Mouse (Mus musculus) brain, embryonic 18.5 days (tissue): Measurements from ENCODE around the gene Acbd5.

Source experiments
- DNase-seq: peaks from one replicate; pipeline ENCODE4 v3.0.0-alpha.2; 2012; ENCODE audit warnings: low read depth, low spot score

Acbd5 gene

DNA sequence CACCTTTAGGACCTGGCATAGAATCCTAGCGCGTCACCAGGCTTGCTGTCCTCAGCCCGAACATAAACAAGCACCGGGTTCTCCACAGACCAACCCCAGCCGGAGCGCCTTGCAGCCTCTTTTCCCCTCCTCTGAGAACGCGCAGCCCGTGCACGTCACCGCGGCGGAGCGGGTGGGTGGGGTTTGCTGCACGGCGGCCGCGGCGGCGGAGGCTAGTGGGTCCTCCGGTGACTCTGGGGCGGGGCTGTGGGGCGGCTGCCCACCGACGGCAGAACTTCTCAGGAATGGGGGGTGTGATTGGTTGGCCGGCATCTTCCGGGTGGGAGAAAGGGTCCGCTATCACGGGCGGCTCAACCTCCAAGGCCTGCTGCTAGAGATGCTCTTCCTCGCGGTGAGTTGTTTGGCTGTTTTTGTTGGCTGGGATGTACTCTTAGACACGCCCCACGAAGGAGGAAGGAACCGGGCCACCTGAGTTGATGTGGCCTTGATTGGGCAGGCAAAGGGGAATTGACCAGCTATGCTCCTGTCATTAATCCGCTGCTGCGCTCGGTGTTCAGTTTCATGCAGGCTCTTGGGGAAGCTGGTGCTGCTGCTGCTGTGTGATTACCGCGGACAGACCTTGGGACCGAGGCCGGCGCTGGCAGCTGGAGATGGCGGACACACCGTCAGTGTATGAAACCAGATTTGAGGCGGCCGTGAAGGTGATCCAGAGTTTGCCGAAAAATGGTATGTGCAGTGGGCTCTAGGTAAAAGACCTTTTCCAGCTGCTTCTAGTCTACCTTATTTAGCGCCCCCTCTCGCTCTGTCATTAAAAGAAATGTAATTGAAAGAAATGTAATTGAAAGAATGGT lies 1.2 kb downstream of the Acbd5 start:
- DNase-seq: peak; percentile 82

- DNase-seq: no peak
Observed at GRCm38 (mm10) chr2:23070491-23070890, 2.5 kb downstream of the Acbd5 start.

- DNase-seq: no peak
Observed at GRCm38 (mm10) chr2:23071406-23071805, 3.4 kb downstream of the Acbd5 start.

GRCm38 (mm10) chr2:23075846-23076245 lies 7.9 kb downstream of the Acbd5 start:
- DNase-seq: no peak

GRCm38 (mm10) chr2:23076783-23077182 lies 8.8 kb downstream of the Acbd5 start:
- no peak for DNase-seq

DNA sequence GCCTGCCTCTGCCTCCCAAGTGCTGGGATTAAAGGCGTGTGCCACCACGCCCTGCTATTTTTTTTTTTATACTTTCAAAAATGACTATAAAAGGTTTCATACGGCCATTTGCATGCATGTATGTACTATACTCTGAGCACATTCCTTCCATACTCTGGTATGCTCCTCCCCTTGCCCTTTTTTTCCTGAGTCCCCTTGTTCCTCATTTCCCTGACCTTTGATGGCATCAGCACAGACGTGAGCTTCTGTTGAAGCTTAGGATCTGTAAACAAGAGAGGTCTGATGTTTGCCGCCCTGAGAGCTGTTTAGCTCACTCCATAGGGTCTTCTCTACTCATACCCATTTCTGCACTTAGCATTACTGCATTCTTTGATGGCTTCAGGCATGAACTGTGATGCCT lies 9.7 kb downstream of the Acbd5 start:
- DNase-seq: no peak

DNA sequence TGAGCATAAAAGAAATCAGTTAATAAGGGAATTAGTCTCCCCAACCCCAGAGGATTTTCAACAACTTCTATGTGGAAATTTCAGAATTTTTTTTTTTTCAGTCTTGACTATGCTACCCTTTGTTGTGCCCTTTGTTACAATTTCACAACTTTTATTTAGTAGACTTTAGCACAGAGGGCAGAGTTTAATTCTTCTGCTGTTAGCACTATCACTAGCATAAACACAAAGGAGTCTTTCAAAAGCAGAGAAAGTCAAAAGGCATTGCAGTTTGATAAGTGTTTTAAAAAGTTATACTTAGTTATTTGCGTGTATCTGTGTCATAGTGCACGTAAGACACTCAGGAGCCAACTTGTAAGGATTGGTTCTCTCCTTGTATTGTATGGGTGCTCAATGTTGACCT lies 10.6 kb downstream of the Acbd5 start:
- no peak for DNase-seq

DNA sequence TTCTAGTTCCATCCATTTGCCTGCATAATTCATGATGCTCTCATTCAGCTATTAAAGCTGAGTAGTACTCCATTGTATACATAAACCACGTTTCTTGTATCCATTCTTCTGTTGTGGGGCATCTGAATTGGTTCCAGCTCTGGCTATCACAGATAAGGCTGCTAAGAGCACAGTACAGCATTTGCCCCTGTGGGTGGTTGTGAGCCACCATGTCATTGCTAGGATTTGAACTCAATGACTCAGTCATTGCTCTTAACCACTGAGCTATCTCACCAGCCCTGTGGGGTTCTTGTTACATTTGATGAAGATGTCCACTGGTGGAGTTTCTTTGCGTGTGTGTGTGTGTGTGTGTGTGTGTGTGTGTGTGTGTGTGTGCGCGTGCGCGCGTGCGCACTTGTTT lies 16.6 kb downstream of the Acbd5 start:
- no peak for DNase-seq

DNA sequence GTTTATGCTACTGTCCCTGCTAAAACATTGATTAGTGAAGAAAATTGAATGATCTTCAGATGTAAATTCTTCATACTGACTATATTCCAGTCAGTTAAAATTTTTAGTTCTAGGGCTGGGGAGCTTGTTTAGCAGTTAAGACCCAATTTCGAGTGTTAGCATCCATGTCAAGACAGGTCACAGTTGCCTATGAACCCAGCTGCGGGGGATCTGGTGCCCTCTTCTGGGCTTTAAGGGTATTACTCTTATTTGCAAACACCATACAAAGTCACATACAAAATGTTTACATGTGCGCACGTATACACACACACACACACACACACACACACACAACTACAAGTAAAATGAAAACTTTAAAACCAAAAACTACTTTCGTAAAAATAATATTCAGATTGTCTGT lies 24.2 kb downstream of the Acbd5 start:
- DNase-seq: no peak

GRCm38 (mm10) chr2:23097028-23097427 lies 29.1 kb downstream of the Acbd5 start:
- DNase-seq: no peak

- no peak for DNase-seq
Observed at GRCm38 (mm10) chr2:23102266-23102665, 34.3 kb downstream of the Acbd5 start.

GRCm38 (mm10) chr2:23119573-23119972 lies 51.6 kb downstream of the Acbd5 start:
- no peak for DNase-seq

- DNase-seq: no peak
Observed at GRCm38 (mm10) chr2:23155199-23155621, 87.2 kb downstream of the Acbd5 start.

- peak; percentile 94 for DNase-seq
Observed at GRCm38 (mm10) chr2:23155777-23156607, 88.0 kb downstream of the Acbd5 start, which contains the start of the genes Mastl and Yme1l1. TSS of gene Mastl (minus strand) at chr2:23156024. TSS of gene Yme1l1 (plus strand) at chr2:23156369.

- no peak for DNase-seq
Observed at GRCm38 (mm10) chr2:23156608-23157081, 88.7 kb downstream of the Acbd5 start.
